Mouse (Mus musculus) ES-CJ7 (cell line): ENCODE data around the gene Slc30a1.

Experiments used
- DNase-seq: peaks from one replicate; pipeline ENCODE4 v3.0.0; 2011; ENCODE audit warnings: low read depth, low spot score

Gene Slc30a1

GRCm38 (mm10) chr1:191896806-191897552 lies 9.6 kb upstream of the Slc30a1 start:
- no peak for DNase-seq

GRCm38 (mm10) chr1:191905637-191906533 lies 682 bp upstream of the Slc30a1 start:
- DNase-seq, result peak; percentile 74

- DNase-seq, result peak; percentile 81
Measured at GRCm38 (mm10) chr1:191907431-191907810, 854 bp downstream of the Slc30a1 start.

GRCm38 (mm10) chr1:191908906-191909305 lies 2.3 kb downstream of the Slc30a1 start:
- DNase-seq, result no peak

- peak; percentile 60 for DNase-seq
Measured at GRCm38 (mm10) chr1:191909316-191909715, 2.7 kb downstream of the Slc30a1 start.

- DNase-seq, result no peak
Measured at GRCm38 (mm10) chr1:191910646-191911045, 4.1 kb downstream of the Slc30a1 start.

GRCm38 (mm10) chr1:191911067-191911668 lies 4.6 kb downstream of the Slc30a1 start:
- no peak for DNase-seq

- no peak for DNase-seq
Measured at GRCm38 (mm10) chr1:191914647-191915046, 8.1 kb downstream of the Slc30a1 start.

GRCm38 (mm10) chr1:191915586-191915985 lies 9.0 kb downstream of the Slc30a1 start:
- no peak for DNase-seq

GRCm38 (mm10) chr1:191916876-191917275 lies 10.3 kb downstream of the Slc30a1 start:
- no peak for DNase-seq

GRCm38 (mm10) chr1:191919336-191919735 lies 12.8 kb downstream of the Slc30a1 start:
- no peak for DNase-seq

- no peak for DNase-seq
Measured at GRCm38 (mm10) chr1:191921701-191922100, 15.1 kb downstream of the Slc30a1 start.

- peak; percentile 68 for DNase-seq
Measured at GRCm38 (mm10) chr1:191925496-191925895, 18.9 kb downstream of the Slc30a1 start.

GRCm38 (mm10) chr1:191926681-191927080 lies 20.1 kb downstream of the Slc30a1 start:
- no peak for DNase-seq

GRCm38 (mm10) chr1:191928345-191928744 lies 21.8 kb downstream of the Slc30a1 start:
- DNase-seq, result peak; percentile 76

GRCm38 (mm10) chr1:191929065-191929464 lies 22.5 kb downstream of the Slc30a1 start:
- DNase-seq, result peak; percentile 58

- peak; percentile 61 for DNase-seq
Measured at GRCm38 (mm10) chr1:191929897-191930524, 23.4 kb downstream of the Slc30a1 start.

- peak; percentile 92 for DNase-seq
Measured at GRCm38 (mm10) chr1:191930525-191931105, 24.0 kb downstream of the Slc30a1 start.

GRCm38 (mm10) chr1:191932286-191932985 lies 25.9 kb downstream of the Slc30a1 start:
- peak; percentile 72 for DNase-seq

- peak; percentile 95 for DNase-seq
Measured at GRCm38 (mm10) chr1:191932986-191933632, 26.5 kb downstream of the Slc30a1 start.
